Mouse (Mus musculus) heart, postnatal 25 days (tissue): Measurements from ENCODE around the gene Kctd12. TPM values are rescaled to one million over a fixed set of nuclear protein-coding genes. Genes with fewer than 3 reads are reported as not detected.

Experiments
- DNase-seq: peaks from one replicate; pipeline ENCODE4 v3.0.0; 2022; ENCODE audit warnings: low spot score
- intact Hi-C: fragments of 180-260 bp; cut with DNase I; formaldehyde crosslinking; loops from one replicate; pipeline ENCODE4 v1.15.1; 2025
- total RNA-seq, 2 experiments: library from RNA; stranded (reverse); gene quantifications; 2 replicates each; pipeline ENCODE4 v1.2.3; 2021

Kctd12 gene
- 10 to 100 TPM; 20.3 to 23.7 TPM for total RNA-seq

DNA sequence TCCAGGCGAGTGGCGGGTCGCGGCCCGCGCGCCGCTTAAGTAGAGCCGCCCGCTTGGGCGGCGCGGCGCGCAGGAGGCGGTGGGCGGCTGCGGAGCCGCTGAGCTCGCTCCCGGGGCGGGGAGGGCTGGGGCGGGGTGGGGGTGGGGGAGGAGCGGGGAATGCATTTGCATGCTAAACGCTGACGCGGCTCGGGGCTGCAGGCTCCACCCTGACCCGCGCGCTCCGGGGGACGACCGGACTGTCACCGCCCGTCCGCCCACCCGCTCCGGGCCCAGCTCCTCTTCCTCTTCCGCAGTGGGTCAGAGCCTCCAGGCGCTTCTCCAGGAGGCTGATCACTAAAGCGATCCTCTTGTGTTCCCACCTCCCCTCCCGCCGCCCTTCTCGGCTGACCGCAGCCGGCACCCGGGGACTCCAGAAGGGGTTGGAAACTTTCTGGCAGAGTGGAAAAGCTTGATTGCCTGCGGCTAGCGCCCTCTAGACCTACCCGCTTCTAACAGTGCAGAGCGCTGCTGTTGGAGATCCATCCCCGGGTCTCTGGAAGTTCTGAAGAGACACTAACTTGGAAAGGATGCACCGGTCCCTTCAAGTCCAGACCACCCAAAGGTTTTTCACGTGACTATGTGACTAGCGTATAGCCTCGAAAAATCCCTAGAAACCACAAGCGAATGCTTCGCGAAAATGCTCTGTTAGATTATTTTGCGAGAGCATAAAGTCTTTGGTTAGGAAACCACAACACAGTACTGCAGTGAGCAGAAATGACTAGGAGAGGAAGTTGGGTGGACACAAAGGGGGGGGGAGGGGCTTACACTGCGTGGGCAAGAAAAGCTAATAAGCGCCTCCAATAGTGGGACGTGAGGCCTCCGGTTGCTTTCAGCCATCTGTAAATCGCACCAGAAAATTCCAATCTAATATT, at the start of gene Kctd12:
Gene Kctd12 (minus strand): TSS at position 11 of the 914 bp plus-strand sequence.
- intact Hi-C loops: loop anchor here (5.0 kb wide), 4 partner anchors 81 to 471 kb away; no protein-coding TSS in a partner anchor

DNA sequence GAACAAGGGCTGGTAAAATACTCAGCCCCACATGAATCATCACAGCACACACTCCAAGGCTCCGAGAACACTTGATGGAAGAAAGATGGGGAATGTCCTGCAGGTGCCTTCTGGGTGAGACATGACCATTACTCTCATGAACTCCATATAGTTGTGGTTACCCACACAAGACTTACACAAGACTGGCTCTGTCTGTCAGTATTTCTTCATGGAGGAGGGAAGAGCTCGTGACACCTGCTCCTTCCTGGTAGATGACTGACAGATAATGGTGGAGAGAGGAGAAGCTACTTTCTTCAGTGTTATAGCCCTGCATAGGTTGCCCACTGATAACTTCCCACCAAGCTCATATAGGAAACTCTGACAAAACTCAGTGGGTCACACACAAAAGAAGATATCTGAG, 46.8 kb upstream of the Kctd12 start:
- no peak for DNase-seq
- intact Hi-C loops: no loop called here

More for the DNA sequence above, at the start of gene Kctd12:
- DNase-seq: peak; percentile 86

DNA sequence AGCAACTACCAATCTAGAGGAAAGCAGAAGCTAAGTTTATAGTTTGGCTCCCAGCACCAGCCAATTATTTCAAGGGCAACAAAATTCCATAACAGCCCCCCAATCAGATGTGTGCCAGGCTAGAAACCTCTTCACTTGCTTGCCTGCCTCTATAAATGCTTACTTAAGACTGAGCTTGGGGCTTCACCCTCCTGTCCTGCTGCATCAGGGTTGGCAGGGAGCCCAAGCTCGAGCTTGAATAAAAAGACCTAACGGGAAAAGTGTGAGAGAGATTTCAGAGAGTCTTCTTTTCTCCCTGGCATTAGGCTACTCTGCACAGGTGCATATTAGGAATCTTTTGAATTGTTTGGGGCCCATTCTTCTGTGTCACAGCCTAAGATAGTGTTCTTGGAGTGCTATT, 37.6 kb upstream of the Kctd12 start:
- DNase-seq: no peak
- intact Hi-C loops: no loop called here

DNA sequence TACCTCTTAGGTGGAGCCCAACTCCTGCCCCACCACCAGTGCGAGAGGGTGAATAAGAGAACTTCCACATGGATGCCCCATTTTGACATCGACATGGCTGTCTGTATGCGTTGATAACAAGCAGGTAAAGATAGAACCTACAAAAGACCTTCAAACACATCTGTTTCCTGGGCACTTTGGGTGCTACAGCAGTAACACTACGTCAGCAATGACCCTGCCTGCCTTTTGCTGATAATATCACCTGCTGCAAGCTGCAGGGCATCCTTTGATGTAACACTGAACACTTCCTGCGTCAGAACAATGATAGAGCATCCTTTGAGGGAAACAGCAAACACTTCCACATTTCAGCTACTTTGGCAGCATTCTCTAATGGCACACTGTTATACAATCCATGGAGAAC, 34.6 kb upstream of the Kctd12 start:
- intact Hi-C loops: no loop called here
- DNase-seq: no peak

DNA sequence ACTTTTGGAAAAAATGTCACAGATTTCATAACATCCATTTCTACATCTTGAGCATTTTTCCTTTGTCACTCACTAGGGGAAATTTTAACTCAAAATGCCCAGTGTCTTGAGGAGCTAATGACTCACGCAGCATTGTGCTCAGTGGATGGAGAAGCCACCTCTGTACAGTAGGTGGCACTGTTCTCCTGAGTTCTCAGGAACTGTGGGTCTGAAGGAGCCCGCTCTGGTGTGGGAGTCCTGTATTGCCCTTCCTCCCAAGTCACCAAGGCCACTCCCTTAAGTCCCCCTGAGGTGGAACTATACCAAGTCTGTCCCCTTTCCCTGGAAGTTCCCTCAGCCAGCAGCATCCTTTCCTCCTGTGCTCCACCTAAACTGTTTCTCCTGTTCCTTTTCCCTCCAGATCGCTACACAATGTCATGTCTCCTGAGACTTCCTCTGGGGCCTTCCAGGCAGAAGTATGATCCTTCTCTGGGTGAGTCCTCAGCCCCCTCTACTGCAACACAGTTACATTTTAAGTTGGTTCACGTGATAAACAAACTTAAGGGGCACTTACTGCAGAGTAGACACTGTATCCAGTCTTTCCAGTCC, 30.2 kb upstream of the Kctd12 start:
- intact Hi-C loops: loop anchor here (1.0 to 5.0 kb wide), 2 partner anchors 39 to 525 kb away; no protein-coding TSS in a partner anchor
- no peak for DNase-seq

DNA sequence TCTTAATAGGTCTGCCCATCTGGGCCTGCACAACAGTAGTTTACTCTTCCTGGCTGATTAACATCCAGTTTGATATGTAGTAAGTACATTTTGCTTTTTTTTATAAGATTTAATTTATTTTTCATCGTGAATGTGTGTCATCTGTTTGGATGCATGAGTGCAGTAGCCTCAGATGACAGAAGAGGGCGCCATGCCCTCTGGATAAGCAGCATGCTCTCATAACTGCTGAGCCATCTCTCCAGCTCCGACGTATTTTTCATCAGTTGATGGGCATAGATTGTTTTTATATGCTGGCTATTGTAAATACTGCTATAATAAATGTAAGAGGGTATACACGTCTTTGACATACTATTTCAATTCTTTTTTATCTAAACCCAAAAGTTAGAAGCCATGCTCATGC, 29.3 kb upstream of the Kctd12 start:
- intact Hi-C loops: loop anchor here (1.0 to 5.0 kb wide), 2 partner anchors 40 to 526 kb away; no protein-coding TSS in a partner anchor
- DNase-seq: no peak

DNA sequence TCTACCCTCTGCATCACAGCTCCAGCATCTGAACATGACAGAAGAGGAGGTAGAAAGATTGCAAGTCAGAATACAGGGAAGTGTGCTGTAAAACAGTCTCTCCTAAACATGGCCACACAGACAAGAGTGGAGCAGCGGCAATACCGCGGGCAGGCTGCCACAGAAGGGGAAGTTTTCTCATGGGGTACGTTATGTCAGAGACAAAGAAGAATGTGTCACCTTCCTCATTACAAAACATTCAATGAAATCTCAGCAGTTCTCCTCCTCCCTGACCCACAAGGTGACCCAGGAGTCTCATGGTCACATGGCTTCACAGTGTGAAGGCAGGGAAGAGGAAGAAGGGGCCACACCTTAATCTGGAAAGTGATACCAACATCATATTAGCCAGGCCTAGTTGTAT, 25.3 kb upstream of the Kctd12 start:
- intact Hi-C loops: no loop called here
- DNase-seq: no peak

DNA sequence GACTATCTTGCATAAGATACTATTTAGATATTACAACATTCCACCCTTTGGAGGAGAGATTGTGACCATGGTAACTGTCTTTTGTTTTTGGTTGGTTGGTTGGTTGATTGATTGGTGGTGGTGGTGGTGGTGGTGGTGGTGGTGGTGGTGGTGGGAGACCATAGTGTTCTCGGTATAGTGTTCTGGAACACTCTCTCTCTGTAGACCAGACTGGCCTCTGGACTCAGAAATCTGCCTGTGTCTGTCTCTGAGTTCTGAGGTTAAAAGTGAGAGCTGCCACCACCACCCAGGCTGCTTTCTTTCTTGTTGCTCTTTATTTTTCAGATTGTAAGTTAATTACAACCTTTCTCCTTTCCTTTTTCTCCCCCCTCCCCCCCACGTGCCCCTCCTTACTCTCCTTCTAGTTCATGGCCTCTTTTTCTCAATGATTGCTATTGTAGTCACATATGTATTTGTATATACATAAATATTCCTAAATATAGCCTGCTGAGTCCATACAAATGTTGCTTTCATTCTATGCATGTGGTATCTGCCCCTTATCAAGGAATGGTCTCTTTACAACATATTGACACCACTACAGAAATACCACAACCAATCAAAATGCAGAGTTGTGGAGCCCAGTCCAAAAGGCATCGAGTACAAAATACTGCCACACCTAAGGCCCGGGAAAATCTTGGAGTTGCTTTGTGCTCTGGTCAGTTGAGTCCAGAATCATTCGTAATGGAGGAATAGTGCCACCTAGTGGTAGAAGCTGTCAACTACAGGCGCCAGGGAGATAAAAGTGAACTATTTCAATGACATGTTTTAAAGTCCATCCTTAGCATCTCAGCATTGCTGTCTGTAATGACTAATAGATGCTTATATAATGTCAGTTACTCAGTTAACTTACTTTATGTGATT, 12.5 kb upstream of the Kctd12 start:
- intact Hi-C loops: loop anchor here (5.0 kb wide), 1 partner anchor 1048 kb away; no protein-coding TSS in a partner anchor
- no peak for DNase-seq

DNA sequence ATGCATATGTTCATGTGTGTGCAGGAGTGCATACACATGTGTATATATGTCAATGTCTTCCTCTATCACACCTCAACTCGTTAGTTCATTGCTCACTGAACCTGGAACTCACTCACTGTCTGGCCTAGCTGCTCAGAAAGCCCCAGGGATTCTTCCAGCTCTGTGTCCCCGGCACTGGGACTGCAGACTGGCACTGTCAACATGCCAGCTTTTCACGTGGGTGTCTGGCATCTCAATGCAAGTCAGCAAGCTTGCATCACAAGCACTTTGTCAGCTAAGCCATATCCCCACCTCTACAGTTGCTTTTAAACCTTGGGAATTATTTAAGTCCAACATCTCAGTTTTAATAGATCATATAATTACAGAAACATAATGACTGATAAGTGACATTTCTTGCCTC, 8.3 kb upstream of the Kctd12 start:
- intact Hi-C loops: loop anchor here (5.0 kb wide), 1 partner anchor 1043 kb away; no protein-coding TSS in a partner anchor
- no peak for DNase-seq

DNA sequence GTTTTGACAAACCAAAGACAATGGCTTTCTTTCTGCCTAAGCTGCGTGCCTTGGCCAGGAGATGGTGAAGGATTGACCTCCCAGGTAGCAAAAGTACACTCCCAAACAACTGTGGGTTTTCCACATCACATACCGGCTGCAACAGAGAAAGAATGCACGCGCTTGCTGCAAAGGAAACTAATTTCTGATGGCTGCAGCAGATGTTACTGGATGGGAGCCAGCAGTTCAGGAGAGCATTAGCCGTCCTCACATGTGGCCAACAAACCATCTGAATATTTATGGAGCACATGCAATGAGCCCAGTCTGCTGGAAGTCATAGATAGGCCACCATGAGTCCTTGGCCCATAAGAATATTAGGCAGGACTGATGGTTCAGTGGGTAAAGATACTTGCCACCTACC, 7.4 kb upstream of the Kctd12 start:
- intact Hi-C loops: loop anchor here (5.0 kb wide), 1 partner anchor 1043 kb away; no protein-coding TSS in a partner anchor

DNA sequence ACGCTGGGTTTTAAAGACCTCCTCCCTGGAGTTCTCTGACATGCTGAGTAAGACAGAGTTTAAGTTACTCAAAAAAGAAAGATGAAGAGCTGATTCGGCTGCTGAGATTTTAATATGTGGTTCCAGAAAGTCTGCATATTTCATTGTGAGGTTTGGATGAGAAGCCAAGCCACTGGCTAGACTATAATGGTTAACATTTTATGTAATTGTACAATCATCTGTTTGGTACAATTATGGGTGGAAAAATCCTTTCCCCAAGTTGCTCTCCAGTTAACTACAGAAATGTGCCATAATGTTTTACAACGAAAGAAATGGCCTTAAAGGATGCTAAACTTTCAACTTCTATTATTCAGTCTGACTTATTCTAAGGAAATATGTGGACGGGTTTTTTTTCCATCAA, 6.8 kb upstream of the Kctd12 start:
- intact Hi-C loops: no loop called here
- no peak for DNase-seq

More for the DNA sequence above, 7.4 kb upstream of the Kctd12 start:
- no peak for DNase-seq

DNA sequence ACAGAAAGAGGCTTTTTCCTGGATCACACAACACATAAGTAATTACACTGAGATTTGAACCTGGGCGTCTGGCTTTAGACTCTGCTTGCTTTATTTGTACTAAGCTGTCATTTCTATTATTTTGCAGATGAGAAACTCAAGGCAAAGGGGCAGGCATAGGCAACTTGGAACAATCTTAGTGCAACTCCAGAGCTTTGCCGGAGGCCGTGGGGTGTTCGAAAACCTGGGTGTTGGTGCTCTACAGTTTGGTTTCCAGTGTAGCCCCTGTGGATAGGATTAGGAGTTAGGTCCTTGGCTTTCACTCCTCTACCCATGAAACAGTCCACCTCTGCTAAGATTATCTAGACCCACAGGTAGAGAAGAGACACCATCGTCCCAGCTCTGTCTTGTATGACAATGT, 5.2 kb upstream of the Kctd12 start:
- intact Hi-C loops: no loop called here
- no peak for DNase-seq

DNA sequence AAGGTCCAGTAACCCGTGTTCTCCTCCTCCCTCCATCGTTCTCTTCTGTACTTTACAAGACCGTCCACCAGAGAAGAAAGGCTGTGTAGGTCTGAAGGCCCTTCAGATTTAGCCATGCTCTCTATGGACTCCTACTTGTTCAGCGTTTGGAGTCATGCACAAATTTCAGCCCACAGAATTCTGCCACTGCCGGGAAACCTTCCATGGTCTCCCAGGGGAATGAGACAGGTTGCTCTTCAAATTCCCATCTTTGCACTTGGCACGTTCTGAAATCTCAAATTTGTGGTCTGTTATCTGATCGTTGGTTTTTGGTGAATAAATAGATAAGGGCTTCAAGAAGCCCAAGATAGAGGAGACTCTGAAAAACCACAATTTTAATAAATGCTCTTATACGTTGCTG, 1.2 kb upstream of the Kctd12 start:
- no peak for DNase-seq
- intact Hi-C loops: loop anchor here (5.0 kb wide), 4 partner anchors 81 to 471 kb away; no protein-coding TSS in a partner anchor

DNA sequence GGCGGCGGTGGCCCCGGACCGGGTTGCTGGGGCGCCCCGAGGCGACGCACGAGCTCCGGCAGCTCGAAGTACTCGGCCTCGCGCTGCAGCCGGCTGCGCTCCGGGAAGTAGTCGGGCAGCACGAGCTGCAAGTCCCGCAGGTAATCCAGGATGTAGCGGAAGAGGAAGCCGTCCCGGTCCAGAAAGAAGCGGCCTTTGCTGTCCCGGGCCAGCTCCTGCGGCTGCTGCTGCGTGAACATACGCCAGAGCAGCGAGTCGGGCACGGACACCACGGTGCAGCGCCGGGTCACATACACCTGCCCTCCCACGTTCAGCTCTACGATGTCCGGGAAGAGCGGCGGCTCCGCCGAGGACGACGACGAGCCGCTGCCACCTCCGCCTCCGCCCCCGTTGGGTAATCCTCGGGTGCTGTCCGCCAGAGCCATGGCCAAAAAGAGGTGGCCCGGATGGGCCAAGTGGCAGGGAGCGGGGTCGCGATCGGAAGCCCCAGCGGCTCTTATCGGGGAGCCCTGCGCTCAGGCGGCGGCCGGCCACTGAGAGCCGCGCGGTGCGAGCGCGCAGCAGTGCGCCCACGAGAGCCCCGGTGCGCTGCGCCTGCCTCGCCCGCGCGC, 316 bp downstream of the Kctd12 start:
- DNase-seq: peak; percentile 57
- intact Hi-C loops: loop anchor here (5.0 kb wide), 4 partner anchors 80 to 470 kb away; no protein-coding TSS in a partner anchor

DNA sequence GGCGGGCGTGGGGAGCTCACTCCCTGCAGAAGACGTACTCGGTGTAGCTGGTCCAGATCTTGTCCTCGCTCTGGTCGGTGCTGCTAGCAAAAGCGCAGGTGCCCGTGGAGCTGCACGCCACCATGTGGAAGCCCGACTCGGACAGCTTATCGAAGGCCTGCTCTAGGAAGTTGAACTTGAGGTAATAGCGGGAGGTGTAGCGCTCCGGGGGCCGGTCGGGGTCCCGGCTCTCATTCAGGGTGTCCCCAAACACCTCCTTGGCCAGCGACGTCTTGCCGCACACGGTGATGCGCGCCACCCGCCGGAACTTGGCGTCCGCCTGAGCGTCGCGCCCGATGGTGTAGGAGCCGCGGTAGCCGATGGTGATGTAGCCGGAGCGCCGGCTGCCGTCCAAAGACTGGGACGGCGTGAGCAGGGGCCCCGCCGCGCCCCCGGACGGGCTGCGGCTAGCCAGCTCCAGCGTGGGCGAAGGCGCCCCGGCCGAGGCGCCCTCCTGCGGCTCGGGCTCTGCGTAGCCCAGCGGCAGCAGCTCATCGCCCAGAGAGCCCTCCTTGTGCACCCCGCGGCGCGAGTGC, 909 bp downstream of the Kctd12 start:
- intact Hi-C loops: loop anchor here (5.0 kb wide), 4 partner anchors 79 to 469 kb away; no protein-coding TSS in a partner anchor
- peak; percentile 42 for DNase-seq

DNA sequence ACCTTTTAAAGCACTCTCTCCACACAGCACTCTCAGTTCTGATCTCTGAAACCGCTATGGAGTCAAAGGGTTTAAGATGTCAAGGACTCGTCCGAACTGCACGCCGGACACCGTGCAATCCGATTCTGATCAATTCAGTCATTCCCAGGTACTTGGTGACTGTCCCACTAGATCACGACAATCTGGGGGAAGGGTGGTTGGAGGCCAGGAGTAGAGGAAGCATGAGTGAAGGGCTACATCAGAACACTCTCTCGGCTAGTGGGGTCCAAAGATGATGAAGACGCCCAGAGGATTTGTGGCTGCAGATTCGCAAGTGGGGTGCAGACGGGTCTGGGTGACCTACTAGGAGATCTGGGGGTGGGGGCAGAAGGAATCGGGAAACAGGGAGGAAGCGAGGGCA, 1.5 kb downstream of the Kctd12 start:
- intact Hi-C loops: loop anchor here (5.0 kb wide), 4 partner anchors 79 to 469 kb away; no protein-coding TSS in a partner anchor
- peak; percentile 2 for DNase-seq

DNA sequence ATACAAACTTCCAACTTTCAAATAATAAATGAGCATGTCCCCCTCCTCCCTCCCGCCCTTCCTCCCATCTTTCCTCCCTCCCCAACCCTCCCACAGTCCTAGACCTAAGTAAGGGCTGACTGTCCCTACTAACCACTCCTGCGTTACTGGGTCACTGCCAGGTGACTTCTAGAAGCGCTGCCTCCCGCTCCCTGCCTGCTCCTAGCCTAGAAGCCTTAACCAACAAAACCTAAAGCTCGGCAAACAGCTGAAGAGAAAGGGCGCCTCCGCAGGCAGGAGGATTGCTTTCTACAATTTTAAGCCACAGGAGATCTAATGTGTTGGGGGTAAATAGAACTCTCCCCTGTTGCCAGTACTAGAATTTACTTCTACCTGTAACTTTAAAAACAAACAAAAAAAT, 2.0 kb downstream of the Kctd12 start:
- peak; percentile 3 for DNase-seq
- intact Hi-C loops: loop anchor here (5.0 kb wide), 4 partner anchors 78 to 468 kb away; no protein-coding TSS in a partner anchor

DNA sequence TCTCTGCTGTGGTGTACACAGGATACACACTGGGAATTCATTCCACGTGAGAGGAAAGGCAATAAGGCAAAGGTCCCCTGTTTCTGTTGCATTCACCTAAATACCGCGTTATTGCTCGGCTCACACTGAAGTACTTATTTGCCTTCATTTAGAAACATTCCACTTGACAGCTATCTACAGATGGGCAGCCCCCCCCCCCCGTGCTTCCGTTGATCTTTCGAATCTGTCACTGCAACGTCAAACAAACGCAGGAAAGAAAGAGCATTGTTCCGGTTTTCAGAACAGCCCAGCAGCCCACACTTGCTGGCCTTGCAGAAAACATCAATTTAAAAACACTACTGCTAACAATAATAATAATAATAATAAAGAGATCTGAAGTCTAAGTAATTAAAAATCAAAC, 2.6 kb downstream of the Kctd12 start:
- intact Hi-C loops: loop anchor here (5.0 to 10.0 kb wide), 5 partner anchors 55 to 468 kb away; no protein-coding TSS in a partner anchor
- no peak for DNase-seq

DNA sequence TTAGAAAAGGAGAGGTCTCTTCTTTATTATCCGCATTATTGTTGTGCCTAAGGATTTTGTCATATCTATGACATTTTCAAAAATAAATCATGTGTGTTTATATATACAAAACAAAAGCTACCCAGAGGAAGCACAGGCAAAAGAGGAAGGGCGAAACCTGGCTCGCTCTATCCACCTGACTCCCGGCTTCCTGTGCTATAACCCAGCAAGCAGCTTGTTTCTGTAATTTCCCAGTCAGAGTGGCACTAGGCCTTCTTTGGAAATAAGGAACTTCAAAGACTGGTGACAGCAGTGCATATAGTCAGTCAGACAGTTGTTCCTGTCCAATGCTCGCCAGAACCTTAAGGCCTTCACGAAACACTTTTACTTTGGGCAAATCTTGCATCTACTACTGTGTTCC, 6.6 kb downstream of the Kctd12 start:
- DNase-seq: peak; percentile 4
- intact Hi-C loops: loop anchor here (10.0 kb wide), 1 partner anchor 51 kb away; no protein-coding TSS in a partner anchor
